Mouse (Mus musculus): ENCODE results near the gene Snapc2.

The Snapc2 gene

GRCm38 (mm10) chr8:4265160-4265914 is 12.5 kb downstream of the Snapc2 start:
- DNase-seq (ENCODE audit: low spot score), result no peak

GRCm38 (mm10) chr8:4267627-4268026 is 14.7 kb downstream of the Snapc2 start:
- DNase-seq (ENCODE audit: low spot score), result no peak

GRCm38 (mm10) chr8:4269609-4270008 is 16.7 kb downstream of the Snapc2 start:
- DNase-seq (ENCODE audit: low spot score), result no peak

DNA sequence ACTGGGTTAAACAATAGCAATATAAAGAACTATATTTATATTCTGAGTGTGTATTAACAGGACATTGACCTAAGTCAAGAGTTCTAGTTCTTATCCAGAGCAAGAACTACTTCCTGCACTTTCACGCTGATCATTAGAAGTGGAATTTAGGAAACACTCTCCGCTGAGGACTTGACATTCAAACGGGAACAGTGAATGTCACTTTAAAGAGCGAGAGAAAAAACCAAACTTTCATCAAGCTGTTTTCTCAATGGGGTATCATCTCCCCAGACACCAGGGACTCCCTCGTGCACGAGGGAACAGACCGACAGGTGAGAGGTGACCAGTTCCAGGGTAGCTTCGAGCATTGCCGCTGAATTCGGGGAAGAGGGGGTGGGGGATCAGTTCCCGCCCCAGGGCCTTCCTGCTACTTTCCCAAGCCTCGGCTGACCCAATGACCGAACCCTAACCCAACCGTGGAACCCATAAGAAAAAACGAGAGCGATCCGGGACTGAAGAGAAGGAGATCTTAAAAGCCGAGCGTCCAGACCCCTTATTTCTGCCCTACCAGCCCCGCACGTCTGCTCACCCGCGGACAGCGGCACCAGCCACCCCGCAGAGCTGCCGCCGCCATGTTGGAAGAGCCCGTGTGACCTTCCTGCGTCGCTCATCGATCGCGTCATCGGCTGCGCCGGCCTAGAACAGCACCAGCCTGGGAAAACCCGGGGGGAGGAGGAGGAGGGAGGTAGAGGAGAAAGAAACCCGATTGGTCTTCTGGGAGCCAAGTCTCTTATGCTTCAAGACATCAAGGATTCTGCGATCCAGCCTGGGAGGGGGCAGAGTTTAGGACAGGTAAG is 22.6 kb downstream of the Snapc2 start, which contains the start of gene Timm44:
TSS of gene Timm44 (minus strand) at position 639 of the 836 bp plus-strand sequence.
- peak; percentile 97 for DNase-seq (ENCODE audit: low spot score)

DNA sequence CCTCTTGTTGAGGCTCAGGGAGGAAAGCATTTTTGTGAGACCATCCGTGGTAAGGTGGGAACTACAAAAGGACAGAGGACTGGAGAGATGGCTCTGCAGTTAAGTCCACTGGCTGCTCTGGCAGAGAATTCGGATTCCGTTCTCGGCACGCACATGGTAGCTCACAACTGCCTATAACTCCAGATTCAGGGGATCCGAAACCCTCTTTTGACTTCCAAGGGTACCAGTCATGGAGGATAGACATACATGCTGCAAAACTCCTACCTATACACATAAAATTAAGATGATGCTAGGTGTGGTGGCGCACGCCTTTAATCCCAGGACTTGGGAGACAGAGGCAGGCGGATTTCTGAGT is 23.2 kb downstream of the Snapc2 start:
- no peak for DNase-seq (ENCODE audit: low spot score)

- DNase-seq (ENCODE audit: low spot score), result no peak
Observed at GRCm38 (mm10) chr8:4292738-4293137, 39.9 kb downstream of the Snapc2 start.

DNA sequence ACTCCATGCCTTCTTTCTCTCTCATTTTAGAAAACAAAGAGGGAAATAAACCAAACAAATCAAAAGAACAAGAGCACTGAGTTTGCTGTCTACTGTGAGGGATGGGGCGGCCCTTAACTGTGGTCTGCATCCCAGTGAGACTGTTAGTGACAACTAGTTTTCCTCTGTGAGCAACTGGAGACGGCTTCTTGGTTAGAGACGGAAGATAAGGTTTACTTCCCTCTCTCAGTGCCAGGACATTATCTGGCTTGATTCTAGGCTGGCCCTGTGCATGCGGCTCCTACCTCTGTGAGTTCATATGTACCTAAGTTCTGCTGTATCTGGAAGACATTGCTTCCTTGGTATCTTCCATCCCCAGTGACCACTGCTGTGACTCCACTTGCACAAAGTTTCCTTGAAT is 44.9 kb downstream of the Snapc2 start:
- no peak for DNase-seq (ENCODE audit: low spot score)

DNA sequence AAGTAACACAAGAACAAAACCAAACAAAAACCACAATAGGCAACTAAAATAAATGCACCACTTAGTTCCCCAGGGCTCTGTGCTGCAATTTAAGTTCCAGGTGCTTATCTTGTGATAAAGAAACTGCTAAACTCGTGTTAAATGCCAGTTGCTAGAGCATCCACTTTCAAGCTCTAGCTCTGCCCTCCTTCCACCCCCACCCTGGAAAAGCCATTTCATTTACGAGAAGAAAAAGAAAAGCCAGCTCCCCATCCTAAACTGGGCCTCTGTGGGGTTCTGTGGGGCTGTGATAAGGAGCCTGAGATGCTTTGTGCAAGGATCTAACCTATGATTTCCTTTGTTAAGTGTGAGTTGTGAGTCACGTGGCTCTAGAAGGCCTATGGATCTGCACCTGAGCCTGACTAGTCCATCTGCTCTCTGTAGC is 51.3 kb downstream of the Snapc2 start:
- no peak for DNase-seq (ENCODE audit: low spot score)

Data from layer of hippocampus, adult 11-12 months (tissue).